Mouse (Mus musculus) liver, postnatal 0 days (tissue): ENCODE results near the gene Nxnl1.

Source experiments
- CTCF ChIP-seq: sonication (generic); IDR thresholded peaks from 2 replicates; pipeline ENCODE4 v1.5.1; 2016; ENCODE audit warnings: antibody characterized with exemption, low read depth
- EP300 ChIP-seq: IDR thresholded peaks from 2 replicates; pipeline ENCODE4 v1.6.1; 2016; ENCODE audit warnings: antibody characterized with exemption, low read depth, mild to moderate bottlenecking

DNA sequence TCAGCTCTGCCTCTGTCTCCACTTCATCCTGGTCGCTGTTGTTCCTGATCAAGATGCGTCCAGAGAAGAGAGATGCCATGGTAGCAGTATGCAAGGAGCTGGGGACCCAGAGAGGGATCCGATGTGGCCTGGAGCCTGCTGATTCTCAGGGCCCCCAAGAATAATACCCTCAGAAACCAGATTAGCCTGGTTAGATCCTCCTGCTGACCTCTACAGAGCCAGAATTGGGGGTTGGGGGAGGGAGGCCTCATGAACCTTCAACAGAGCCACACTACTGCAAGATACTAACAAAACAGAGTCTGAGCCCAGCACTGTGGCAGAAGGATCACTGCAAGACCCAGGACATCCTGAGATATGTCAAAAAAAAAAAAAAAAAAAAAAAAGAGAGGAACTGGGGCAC lies at the start of gene Nxnl1:
- no peak for TF ChIP-seq CTCF
- no peak for TF ChIP-seq EP300
